Mouse (Mus musculus): ENCODE measurements around the gene Fem1b.

The Fem1b gene

GRCm38 (mm10) chr9:62781965-62782364 lies 29.8 kb downstream of the Fem1b start:
- no peak for DNase-seq (ENCODE audit: low read depth, low spot score)

GRCm38 (mm10) chr9:62778721-62779120 lies 33.0 kb downstream of the Fem1b start:
- DNase-seq (ENCODE audit: low read depth, low spot score) = no peak

- peak; percentile 56 for DNase-seq (ENCODE audit: low read depth, low spot score)
Observed at GRCm38 (mm10) chr9:62777461-62777860, 34.3 kb downstream of the Fem1b start.

- no peak for DNase-seq (ENCODE audit: low read depth, low spot score)
Observed at GRCm38 (mm10) chr9:62775464-62775863, 36.3 kb downstream of the Fem1b start.

GRCm38 (mm10) chr9:62772746-62773145 lies 39.0 kb downstream of the Fem1b start:
- DNase-seq (ENCODE audit: low read depth, low spot score) = no peak

- no peak for DNase-seq (ENCODE audit: low read depth, low spot score)
Observed at GRCm38 (mm10) chr9:62768361-62768760, 43.4 kb downstream of the Fem1b start.

- DNase-seq (ENCODE audit: low read depth, low spot score) = no peak
Observed at GRCm38 (mm10) chr9:62767464-62767863, 44.3 kb downstream of the Fem1b start.

GRCm38 (mm10) chr9:62765346-62765745 lies 46.4 kb downstream of the Fem1b start:
- no peak for DNase-seq (ENCODE audit: low read depth, low spot score)

- DNase-seq (ENCODE audit: low read depth, low spot score) = peak; percentile 58
Observed at GRCm38 (mm10) chr9:62763478-62763877, 48.3 kb downstream of the Fem1b start.

GRCm38 (mm10) chr9:62759601-62760000 lies 52.1 kb downstream of the Fem1b start:
- no peak for DNase-seq (ENCODE audit: low read depth, low spot score)

- DNase-seq (ENCODE audit: low read depth, low spot score) = no peak
Observed at GRCm38 (mm10) chr9:62758288-62758687, 53.4 kb downstream of the Fem1b start.

GRCm38 (mm10) chr9:62750381-62750780 lies 61.4 kb downstream of the Fem1b start:
- DNase-seq (ENCODE audit: low read depth, low spot score) = no peak

GRCm38 (mm10) chr9:62749666-62750065 lies 62.1 kb downstream of the Fem1b start:
- DNase-seq (ENCODE audit: low read depth, low spot score) = no peak

GRCm38 (mm10) chr9:62746646-62747045 lies 65.1 kb downstream of the Fem1b start:
- DNase-seq (ENCODE audit: low read depth, low spot score) = no peak

GRCm38 (mm10) chr9:62744558-62745275 lies 67.0 kb downstream of the Fem1b start:
- peak; percentile 42 for DNase-seq (ENCODE audit: low read depth, low spot score)
